Mouse (Mus musculus) kidney, postnatal 0 days (tissue): ENCODE data around the gene Rara. TPM values are rescaled to one million over a fixed set of nuclear protein-coding genes. Genes with fewer than 3 reads are reported as not detected.

ENCODE experiments used
- ATAC-seq: fragments of 200-750 bp; cut with Nextera tagmentation; replicated peaks from 2 replicates; pipeline ENCODE4 v1.8.0; 2017; ENCODE audit warnings: low read depth, moderate number of reproducible peaks, moderate TSS enrichment, moderate library complexity; ENCODE audit not compliant: low FRiP score
- DNase-seq: peaks from one replicate; pipeline ENCODE4 v3.0.0-alpha.2; 2016; ENCODE audit warnings: low spot score
- H3K27ac ChIP-seq: fragments of 300-500 bp; sonication (generic); 2 replicates; pipeline ENCODE4 v1.5.1; 2014; ENCODE audit warnings: mild to moderate bottlenecking
- H3K27me3 ChIP-seq: fragments of 300-500 bp; sonication (generic); 2 replicates; pipeline ENCODE4 v1.6.1; 2014; ENCODE audit warnings: low read length, mixed read lengths; ENCODE audit not compliant: insufficient read depth
- H3K36me3 ChIP-seq: fragments of 300-500 bp; sonication (generic); 2 replicates; pipeline ENCODE4 v1.6.1; 2014; ENCODE audit warnings: low read length, mixed read lengths; ENCODE audit not compliant: insufficient read depth
- H3K4me1 ChIP-seq: fragments of 300-500 bp; sonication (generic); replicated peaks from 2 replicates; pipeline ENCODE4 v1.6.1; 2014; ENCODE audit warnings: antibody characterized with exemption, low read length, mixed read lengths; ENCODE audit not compliant: insufficient read depth
- H3K4me2 ChIP-seq: fragments of 300-500 bp; sonication (generic); 2 replicates; pipeline ENCODE4 v1.6.1; 2014; ENCODE audit warnings: mild to moderate bottlenecking, low read length, moderate library complexity, mixed read lengths
- H3K4me3 ChIP-seq: fragments of 300-500 bp; sonication (generic); replicated peaks from 2 replicates; pipeline ENCODE4 v1.5.1; 2014; ENCODE audit warnings: low read depth, low read length
- H3K9ac ChIP-seq: fragments of 300-500 bp; sonication (generic); 2 replicates; pipeline ENCODE4 v1.6.1; 2014; ENCODE audit warnings: low read depth, low read length
- H3K9me3 ChIP-seq: fragments of 300-500 bp; sonication (generic); replicated peaks from 2 replicates; pipeline ENCODE4 v1.6.1; 2016; ENCODE audit warnings: low read length, inconsistent platforms, mixed read lengths
- CTCF ChIP-seq: IDR thresholded peaks from 2 replicates; pipeline ENCODE4 v1.5.1; 2016; ENCODE audit warnings: antibody characterized with exemption, low read depth, mild to moderate bottlenecking, moderate library complexity
- WGBS: fragments of 180-500 bp; shearing (Covaris S2); extraction: QIAGEN DNeasy Blood & Tissue Kit; methylation state at CpG from one replicate; pipeline ENCODE4 v1.1.7; 2014; 5-methylcytosine and 5-hydroxymethylcytosine counted together
- polyA plus RNA-seq: library from polyadenylated mRNA; unstranded; fragments of >200 nt; fragmentation: Nextera tagmentation; extraction: Ambion mirVana; gene quantifications from 2 replicates; pipeline ENCODE4 v1.2.1, GENCODE M21; 2015

Gene Rara
- polyA plus RNA-seq, 1 experiment from 2014 or later = 25.7 TPM

DNA sequence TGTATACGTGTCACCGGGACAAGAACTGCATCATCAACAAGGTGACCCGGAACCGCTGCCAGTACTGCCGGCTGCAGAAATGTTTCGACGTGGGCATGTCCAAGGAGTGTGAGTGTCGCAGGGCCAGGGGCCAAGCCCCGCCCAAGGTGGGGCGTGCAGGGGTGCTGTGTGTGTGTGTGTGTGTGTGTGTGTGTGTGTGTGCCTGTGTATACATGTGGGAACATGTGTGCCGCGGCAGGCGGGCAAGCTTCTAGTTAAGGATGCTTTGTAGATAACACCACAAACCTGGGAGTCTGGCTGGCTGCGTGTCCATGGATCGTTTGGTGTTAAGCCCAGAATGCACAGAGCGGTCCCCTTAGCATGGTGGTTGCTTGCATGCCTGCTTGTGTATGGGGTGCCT lies 40.5 kb downstream of the Rara start:
- no peak overlapping the region for H3K4me3 ChIP-seq
- DNase-seq = no peak
- H3K36me3 ChIP-seq = peaks cover 43% of the 10 kb centered on the region
- no peaks in the 10 kb centered on the region for H3K9me3 ChIP-seq
- H3K4me2 ChIP-seq = no peak overlapping the region
- H3K9ac ChIP-seq = no peak overlapping the region
- no peak for ATAC-seq
- H3K4me1 ChIP-seq = peaks cover 56% of the 10 kb centered on the region
- 68% methylated on average over 16 of the region's 16 CpGs for whole genome bisulfite sequencing
- H3K27ac ChIP-seq = no peak overlapping the region
- no peaks in the 10 kb centered on the region for H3K27me3 ChIP-seq
- no peak for TF ChIP-seq CTCF

DNA sequence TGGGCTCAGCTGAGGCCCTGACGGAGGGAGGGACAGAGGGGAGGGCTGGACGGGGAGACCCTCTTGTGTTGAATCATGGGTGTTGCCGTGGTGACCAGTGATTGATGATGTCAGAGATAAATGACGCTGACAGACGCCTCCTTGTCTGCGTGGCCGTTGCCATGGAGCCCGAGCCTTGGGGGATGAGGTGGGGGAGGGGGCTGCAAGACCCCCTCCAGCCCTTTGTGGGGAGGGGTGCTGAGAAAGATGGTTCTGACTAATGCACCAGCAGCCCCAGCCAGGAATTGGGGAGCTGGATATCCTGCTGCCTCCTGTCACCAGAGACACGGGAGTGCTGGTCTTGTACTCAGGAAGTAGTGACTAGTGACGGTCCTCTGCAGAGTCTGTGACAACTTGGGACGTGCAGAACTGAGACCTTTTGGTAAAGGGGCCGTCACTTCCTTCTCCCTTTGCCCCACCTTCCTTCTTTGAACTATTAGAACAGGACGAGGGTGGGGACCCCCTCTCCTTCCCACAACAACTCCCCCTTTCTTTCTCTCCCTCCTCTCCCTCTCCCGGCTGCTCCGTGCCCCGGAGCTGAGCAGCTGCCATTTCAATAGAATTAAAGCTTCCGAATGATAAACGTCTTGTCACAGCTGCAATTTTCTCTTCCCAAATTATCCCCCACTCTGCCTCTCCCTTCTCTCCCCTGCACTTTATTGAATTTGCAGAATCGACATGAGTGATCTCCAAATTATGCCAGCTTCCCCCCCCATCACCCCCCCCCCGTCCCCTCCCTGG lies 41.3 kb downstream of the Rara start:
- no peak overlapping the region for H3K4me3 ChIP-seq
- no peak for TF ChIP-seq CTCF
- DNase-seq (no peak), ATAC-seq (no peak)
- no peak overlapping the region for H3K9ac ChIP-seq
- WGBS = 13% methylated on average over 20 of the region's 20 CpGs
- no peaks in the 10 kb centered on the region for H3K9me3 ChIP-seq
- 0 out of 2 replicates have a peak overlapping the region, but pooled peaks have one; percentile 15 for H3K27ac ChIP-seq
- no peaks in the 10 kb centered on the region for H3K27me3 ChIP-seq
- H3K4me1 ChIP-seq = peaks cover 51% of the 10 kb centered on the region
- H3K36me3 ChIP-seq = peaks cover 51% of the 10 kb centered on the region
- H3K4me2 ChIP-seq = no peak overlapping the region

DNA sequence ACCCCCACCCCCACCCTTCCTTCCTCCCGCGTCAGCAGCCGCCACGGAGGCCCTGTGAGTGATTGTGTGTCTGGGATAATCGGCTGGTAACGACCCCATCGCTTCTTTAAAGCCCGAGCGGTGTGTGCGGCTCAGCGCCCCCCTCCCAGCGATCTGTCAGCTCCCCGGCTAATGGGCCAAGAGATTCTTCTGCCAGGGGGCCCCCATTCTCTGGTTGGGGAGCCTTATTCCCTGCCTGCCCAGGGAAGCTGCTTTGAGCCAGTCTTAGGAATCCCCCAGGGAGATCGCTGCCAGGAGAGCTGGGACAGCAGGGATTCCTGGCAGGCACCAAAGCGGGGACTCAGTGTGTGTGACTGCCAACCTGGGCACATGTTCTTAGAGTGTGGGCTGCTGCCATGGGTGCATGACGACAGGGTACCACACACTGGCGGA lies 41.9 kb downstream of the Rara start:
- H3K4me1 ChIP-seq = peaks cover 46% of the 10 kb centered on the region
- peak overlapping the region; percentile 40; the same call in 1 of the 2 replicates for H3K27ac ChIP-seq
- no peak for DNase-seq
- H3K36me3 ChIP-seq = peaks cover 53% of the 10 kb centered on the region
- H3K9me3 ChIP-seq = no peaks in the 10 kb centered on the region
- ATAC-seq = no peak
- H3K4me3 ChIP-seq = no peak overlapping the region
- no peak for TF ChIP-seq CTCF
- no peak overlapping the region for H3K9ac ChIP-seq
- no peak overlapping the region; the same call in 1 of the 2 replicates for H3K4me2 ChIP-seq
- WGBS = 29% methylated on average over 17 of the region's 17 CpGs
- H3K27me3 ChIP-seq = no peaks in the 10 kb centered on the region

DNA sequence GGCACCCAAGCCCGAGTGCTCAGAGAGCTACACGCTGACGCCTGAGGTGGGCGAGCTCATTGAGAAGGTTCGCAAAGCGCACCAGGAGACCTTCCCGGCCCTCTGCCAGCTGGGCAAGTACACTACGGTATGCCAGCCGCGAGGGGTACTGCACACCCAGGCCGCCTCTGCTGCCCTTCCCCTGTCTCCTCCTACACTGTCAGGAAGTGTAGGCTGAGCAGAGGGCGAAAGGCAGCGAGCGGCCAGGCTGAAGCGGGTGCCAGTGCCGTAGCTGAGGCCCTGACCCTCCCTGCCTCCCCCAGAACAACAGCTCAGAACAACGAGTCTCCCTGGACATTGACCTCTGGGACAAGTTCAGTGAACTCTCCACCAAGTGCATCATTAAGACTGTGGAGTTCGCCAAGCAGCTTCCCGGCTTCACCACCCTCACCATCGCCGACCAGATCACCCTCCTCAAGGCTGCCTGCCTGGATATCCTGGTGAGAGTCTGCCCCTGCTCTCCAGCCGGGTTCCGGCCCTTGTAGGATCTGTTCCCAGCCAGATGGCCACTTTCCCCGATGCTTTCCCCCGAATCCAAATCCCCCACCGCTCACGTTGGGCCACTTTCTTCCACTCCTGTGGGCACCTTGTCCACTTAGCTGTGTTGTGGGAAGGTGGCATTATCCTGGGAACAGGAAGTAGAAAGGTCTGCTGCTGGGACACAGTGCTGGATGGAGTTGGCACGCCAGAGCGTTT lies 42.7 kb downstream of the Rara start:
- 61% methylated on average over 29 of the region's 29 CpGs for WGBS
- H3K27ac ChIP-seq = peak overlapping the region; percentile 40; the same call in 1 of the 2 replicates
- H3K9me3 ChIP-seq = no peaks in the 10 kb centered on the region
- ATAC-seq (no peak), DNase-seq (no peak)
- TF ChIP-seq CTCF = no peak
- H3K36me3 ChIP-seq = peaks cover 53% of the 10 kb centered on the region
- H3K9ac ChIP-seq = no peak overlapping the region
- no peak overlapping the region for H3K4me2 ChIP-seq
- no peaks in the 10 kb centered on the region for H3K27me3 ChIP-seq
- H3K4me3 ChIP-seq = no peak overlapping the region
- peaks cover 38% of the 10 kb centered on the region for H3K4me1 ChIP-seq

DNA sequence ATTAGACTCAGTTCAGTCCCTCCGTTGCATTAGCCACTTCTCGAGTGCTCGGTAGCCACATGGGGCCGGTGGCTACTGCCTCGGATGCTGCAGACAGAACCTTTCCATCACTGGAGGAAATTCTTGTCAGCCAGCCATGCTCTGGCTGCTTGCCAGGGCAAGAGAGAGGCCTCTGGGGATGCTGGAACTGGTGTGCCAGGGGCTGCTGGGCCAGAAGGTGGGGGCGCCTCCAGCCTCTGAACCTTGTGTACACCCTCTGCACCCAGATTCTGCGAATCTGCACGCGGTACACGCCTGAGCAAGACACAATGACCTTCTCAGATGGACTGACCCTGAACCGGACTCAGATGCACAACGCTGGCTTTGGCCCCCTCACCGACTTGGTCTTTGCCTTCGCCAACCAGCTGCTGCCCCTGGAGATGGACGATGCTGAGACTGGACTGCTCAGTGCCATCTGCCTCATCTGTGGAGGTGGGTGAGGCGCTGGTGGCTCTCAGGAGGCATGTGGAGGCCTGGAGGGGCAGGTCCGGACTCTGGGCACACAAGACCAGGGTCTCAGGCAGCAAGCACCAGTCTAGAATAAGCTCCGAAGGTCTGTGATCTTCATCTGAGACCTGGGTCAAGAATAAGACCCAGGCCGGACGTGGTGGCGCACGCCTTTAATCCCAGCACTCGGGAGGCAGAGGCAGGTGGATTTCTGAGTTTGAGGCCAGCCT lies 43.9 kb downstream of the Rara start:
- Histone ChIP-seq H3K36me3 (peaks cover 53% of the 10 kb centered on the region), H3K27ac (no peak overlapping the region), H3K9ac (no peak overlapping the region), H3K27me3 (no peaks in the 10 kb centered on the region), H3K4me3 (no peak overlapping the region), H3K4me2 (no peak overlapping the region), H3K9me3 (no peaks in the 10 kb centered on the region), H3K4me1 (peaks cover 28% of the 10 kb centered on the region)
- 67% methylated on average over 23 of the region's 23 CpGs for WGBS
- no peak for TF ChIP-seq CTCF
- DNase-seq (no peak), ATAC-seq (no peak)

DNA sequence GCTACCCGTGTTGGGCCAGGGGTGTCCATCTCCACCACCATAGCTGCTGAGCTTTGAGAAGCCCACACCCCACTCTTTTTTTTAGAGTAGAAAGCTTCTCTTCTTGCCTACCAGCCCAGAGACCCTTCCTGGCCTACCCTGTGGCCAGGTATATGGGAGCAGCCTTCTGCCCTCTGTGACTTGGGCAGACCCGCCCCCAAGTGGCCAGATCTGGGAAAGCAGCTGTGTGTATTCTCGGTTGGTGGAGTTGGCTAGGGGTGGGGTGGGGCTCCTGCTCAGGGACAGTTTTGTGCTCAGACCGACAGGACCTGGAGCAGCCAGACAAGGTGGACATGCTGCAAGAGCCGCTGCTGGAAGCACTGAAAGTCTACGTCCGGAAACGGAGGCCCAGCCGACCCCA lies 44.6 kb downstream of the Rara start:
- ATAC-seq (peak; percentile 33), DNase-seq (peak; percentile 83)
- peak; percentile 93 for TF ChIP-seq CTCF

More for the DNA sequence above, 44.6 kb downstream of the Rara start:
- no peak overlapping the region for H3K4me2 ChIP-seq
- H3K4me1 ChIP-seq = peaks cover 21% of the 10 kb centered on the region
- H3K27ac ChIP-seq = no peak overlapping the region
- no peaks in the 10 kb centered on the region for H3K9me3 ChIP-seq
- H3K9ac ChIP-seq = no peak overlapping the region
- 53% methylated on average over 9 of the region's 9 CpGs for WGBS
- no peak overlapping the region for H3K4me3 ChIP-seq
- H3K36me3 ChIP-seq = peaks cover 47% of the 10 kb centered on the region
- no peaks in the 10 kb centered on the region for H3K27me3 ChIP-seq
